Mouse (Mus musculus): ENCODE measurements around the gene Tbcd. TPM values are rescaled to one million over a fixed set of nuclear protein-coding genes. Genes with fewer than 3 reads are reported as not detected.

Tbcd gene
- 111 TPM for polyA plus RNA-seq (2012; fragmentation: generic; extraction: Trizol)

DNA sequence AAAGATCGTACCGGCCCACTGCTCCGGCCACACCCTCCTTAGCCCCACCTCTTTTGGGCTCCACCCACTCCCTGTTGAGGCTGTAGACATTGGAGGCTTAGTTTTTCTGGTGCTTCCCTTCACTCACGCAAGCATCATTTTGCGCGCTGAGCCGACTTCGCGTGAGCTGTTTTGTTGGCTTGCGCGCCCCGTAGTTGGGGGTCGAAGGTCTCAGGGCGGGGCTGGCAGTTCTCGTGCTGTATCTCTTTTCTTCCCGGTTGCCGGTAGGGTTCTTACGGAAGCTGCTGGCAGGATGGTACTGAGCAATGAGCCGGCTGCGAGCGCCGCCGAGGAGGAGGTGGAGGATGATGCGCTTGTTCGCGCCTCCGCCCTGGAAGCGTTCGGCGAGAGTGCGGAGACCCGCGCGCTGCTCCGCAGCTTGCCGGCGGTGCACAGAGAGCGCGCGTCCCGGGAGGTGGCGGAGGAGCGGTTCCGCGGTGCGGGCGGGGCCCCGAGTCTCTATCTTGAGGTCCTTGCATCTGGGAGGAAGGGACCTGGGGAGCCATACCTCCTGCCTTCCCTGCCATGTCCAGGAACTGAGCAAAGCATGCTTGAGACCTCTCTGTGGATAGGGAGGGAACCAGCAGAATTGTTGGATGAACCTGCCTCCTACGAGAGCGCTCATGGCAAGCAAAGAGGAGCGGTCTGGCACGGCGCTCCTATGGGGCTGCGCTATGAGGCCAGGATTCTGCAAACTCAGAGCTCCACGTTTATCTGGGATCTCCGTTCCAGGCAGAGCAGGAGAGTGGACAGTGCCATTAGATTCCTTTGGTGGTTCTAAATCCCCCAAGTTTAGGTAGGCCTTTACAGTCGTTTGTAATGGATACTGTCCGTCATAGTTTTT, at the start of gene Tbcd:
Gene Tbcd, plus strand, starts transcription at position 197 of the 883 bp plus-strand sequence.
- H3K36me3 ChIP-seq (ENCODE audit: control insufficient read depth, insufficient read depth) = peaks cover 7% of the 10 kb centered on the region

GRCm38 (mm10) chr11:121407366-121408155, 44.2 kb upstream of the Tbcd start:
- no peaks in the 10 kb centered on the region for H3K27me3 ChIP-seq (ENCODE audit: control insufficient read depth, insufficient read depth, insufficient read length)
- H3K79me2 ChIP-seq (ENCODE audit: control insufficient read depth, insufficient read depth) = no peaks in the 10 kb centered on the region
- no peaks in the 10 kb centered on the region for H3K36me3 ChIP-seq (ENCODE audit: control insufficient read depth, insufficient read depth)
- no peak overlapping the region for H3ac ChIP-seq (ENCODE audit: control insufficient read depth, insufficient read length)
- no peak for TF ChIP-seq MAX (IDR thresholded peaks at IDR 0.05; ENCODE audit: low read depth)
- no peak for TF ChIP-seq POLR2A (IDR thresholded peaks at IDR 0.05; ENCODE audit: insufficient read length, low read depth)
- no peak for TF ChIP-seq SRF (IDR thresholded peaks at IDR 0.05; ENCODE audit: control insufficient read depth, insufficient read length, low read depth)
- TF ChIP-seq E2F4 (IDR thresholded peaks at IDR 0.05; ENCODE audit: insufficient read depth) = no peak
- peak; percentile 80 for TF ChIP-seq TCF12 (IDR thresholded peaks at IDR 0.05; ENCODE audit: insufficient read depth, poor library complexity, severe bottlenecking)
- peak; percentile 4 for TF ChIP-seq USF1 (IDR thresholded peaks at IDR 0.05; ENCODE audit: low read depth)
- no peak for TF ChIP-seq TCF3 (IDR thresholded peaks at IDR 0.05; ENCODE audit: insufficient read length, low read depth)
- TF ChIP-seq CEBPB (IDR thresholded peaks at IDR 0.05; ENCODE audit: insufficient read depth, poor library complexity, severe bottlenecking) = 0 out of 2 replicates have a peak, but pooled peaks have one; percentile 2
- no peak for TF ChIP-seq REST (IDR thresholded peaks at IDR 0.05; ENCODE audit: insufficient read depth, insufficient read length)
- TF ChIP-seq MYOG (IDR thresholded peaks at IDR 0.05; ENCODE audit: control insufficient read depth in 1 of 3, insufficient read depth in 1 of 3, insufficient read length in 2 of 3, low read depth in 2 of 3) = peak in 2 of 3 experiments; percentile 21 to 79
- TF ChIP-seq MYOD1 (IDR thresholded peaks at IDR 0.05; ENCODE audit: control insufficient read depth in 1 of 3, insufficient read length in 2 of 3, low read depth in 2 of 3) = peak; percentile 23 to 72 (median 49)
- TF ChIP-seq POLR2AphosphoS2 (IDR thresholded peaks at IDR 0.05; ENCODE audit: insufficient read length, low read depth) = no peak
- H3K4me3 ChIP-seq = no peak overlapping the region
- H3K4me2 ChIP-seq (ENCODE audit: low read depth) = peak overlapping the region; percentile 52

More for the DNA sequence above, at the start of gene Tbcd:
- peak within 1 kb of the TSS; percentile 84 for H3K4me2 ChIP-seq (ENCODE audit: low read depth)
- H3K4me3 ChIP-seq = peak within 1 kb of the TSS; percentile 84
- TF ChIP-seq CEBPB (IDR thresholded peaks at IDR 0.05; ENCODE audit: insufficient read depth, poor library complexity, severe bottlenecking) (no peak), MAX (IDR thresholded peaks at IDR 0.05; ENCODE audit: low read depth) (no peak), USF1 (IDR thresholded peaks at IDR 0.05; ENCODE audit: low read depth) (no peak), MYOG (IDR thresholded peaks at IDR 0.05; ENCODE audit: control insufficient read depth in 1 of 3, insufficient read depth in 1 of 3, insufficient read length in 2 of 3, low read depth in 2 of 3) (no peak), REST (IDR thresholded peaks at IDR 0.05; ENCODE audit: insufficient read depth, insufficient read length) (no peak), SRF (IDR thresholded peaks at IDR 0.05; ENCODE audit: control insufficient read depth, insufficient read length, low read depth) (peak; percentile 25), POLR2A (IDR thresholded peaks at IDR 0.05; ENCODE audit: insufficient read length, low read depth) (peak; percentile 68), E2F4 (IDR thresholded peaks at IDR 0.05; ENCODE audit: insufficient read depth) (no peak), POLR2AphosphoS2 (IDR thresholded peaks at IDR 0.05; ENCODE audit: insufficient read length, low read depth) (peak; percentile 70)
- H3K79me2 ChIP-seq (ENCODE audit: control insufficient read depth, insufficient read depth) = peaks cover 18% of the 10 kb centered on the region
- H3ac ChIP-seq (ENCODE audit: control insufficient read depth, insufficient read length) = peak within 1 kb of the TSS; percentile 52
- H3K27me3 ChIP-seq (ENCODE audit: control insufficient read depth, insufficient read depth, insufficient read length) = no peaks in the 10 kb centered on the region

DNA sequence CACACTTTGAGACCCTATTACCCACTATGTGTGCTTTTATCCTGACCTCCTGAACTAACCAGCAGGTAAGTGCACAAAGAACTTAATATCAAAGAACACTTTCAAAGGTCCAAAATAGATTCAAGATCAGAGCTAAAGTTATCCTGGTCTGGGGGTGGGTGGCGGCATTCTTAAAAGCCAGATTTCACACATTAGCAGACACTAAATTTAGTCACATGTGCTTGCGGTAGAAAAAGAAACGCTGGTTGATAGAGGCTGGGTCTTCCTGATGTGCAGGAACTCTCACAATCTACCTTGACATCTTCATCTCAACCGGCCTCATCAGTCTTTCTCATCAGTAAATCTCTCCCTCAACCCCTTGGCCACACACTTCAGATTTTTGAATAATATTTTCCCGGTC, 37.0 kb upstream of the Tbcd start:
- H3K27me3 ChIP-seq (ENCODE audit: control insufficient read depth, insufficient read depth, insufficient read length) = no peaks in the 10 kb centered on the region
- H3ac ChIP-seq (ENCODE audit: control insufficient read depth, insufficient read length) = no peak overlapping the region
- TF ChIP-seq CEBPB (IDR thresholded peaks at IDR 0.05; ENCODE audit: insufficient read depth, poor library complexity, severe bottlenecking) = no peak
- no peak for TF ChIP-seq POLR2A (IDR thresholded peaks at IDR 0.05; ENCODE audit: insufficient read length, low read depth)
- TF ChIP-seq MYOD1 (IDR thresholded peaks at IDR 0.05; ENCODE audit: control insufficient read depth in 1 of 3, insufficient read length in 2 of 3, low read depth in 2 of 3) = no peak
- TF ChIP-seq SRF (IDR thresholded peaks at IDR 0.05; ENCODE audit: control insufficient read depth, insufficient read length, low read depth) = no peak
- TF ChIP-seq USF1 (IDR thresholded peaks at IDR 0.05; ENCODE audit: low read depth) = no peak
- TF ChIP-seq TCF3 (IDR thresholded peaks at IDR 0.05; ENCODE audit: insufficient read length, low read depth) = no peak
- no peak for TF ChIP-seq POLR2AphosphoS2 (IDR thresholded peaks at IDR 0.05; ENCODE audit: insufficient read length, low read depth)
- no peak for TF ChIP-seq REST (IDR thresholded peaks at IDR 0.05; ENCODE audit: insufficient read depth, insufficient read length)
- no peak for TF ChIP-seq MAX (IDR thresholded peaks at IDR 0.05; ENCODE audit: low read depth)
- TF ChIP-seq MYOG (IDR thresholded peaks at IDR 0.05; ENCODE audit: control insufficient read depth in 1 of 3, insufficient read depth in 1 of 3, insufficient read length in 2 of 3, low read depth in 2 of 3) = no peak
- no peak for TF ChIP-seq E2F4 (IDR thresholded peaks at IDR 0.05; ENCODE audit: insufficient read depth)
- no peak for TF ChIP-seq TCF12 (IDR thresholded peaks at IDR 0.05; ENCODE audit: insufficient read depth, poor library complexity, severe bottlenecking)
- H3K36me3 ChIP-seq (ENCODE audit: control insufficient read depth, insufficient read depth) = no peaks in the 10 kb centered on the region
- H3K4me2 ChIP-seq (ENCODE audit: low read depth) = peak overlapping the region; percentile 49
- H3K79me2 ChIP-seq (ENCODE audit: control insufficient read depth, insufficient read depth) = no peaks in the 10 kb centered on the region
- H3K4me3 ChIP-seq = no peak overlapping the region

- Histone ChIP-seq H3K4me3 (no peak overlapping the region), H3ac (ENCODE audit: control insufficient read depth, insufficient read length) (no peak overlapping the region), H3K4me2 (ENCODE audit: low read depth) (peak overlapping the region; percentile 49), H3K79me2 (ENCODE audit: control insufficient read depth, insufficient read depth) (no peaks in the 10 kb centered on the region), H3K36me3 (ENCODE audit: control insufficient read depth, insufficient read depth) (no peaks in the 10 kb centered on the region), H3K27me3 (ENCODE audit: control insufficient read depth, insufficient read depth, insufficient read length) (no peaks in the 10 kb centered on the region)
- TF ChIP-seq MYOD1 (IDR thresholded peaks at IDR 0.05; ENCODE audit: control insufficient read depth in 1 of 3, insufficient read length in 2 of 3, low read depth in 2 of 3) = peak in 1 of 3 experiments; percentile 40
- no peak for TF ChIP-seq USF1 (IDR thresholded peaks at IDR 0.05; ENCODE audit: low read depth)
These were observed 36.4 kb upstream of the Tbcd start for GRCm38 (mm10) chr11:121415351-121415750.
